Mouse (Mus musculus): ENCODE measurements around the gene Rbm34. TPM values are rescaled to one million over a fixed set of nuclear protein-coding genes. Genes with fewer than 3 reads are reported as not detected.

Gene Rbm34
- total RNA-seq, 2 experiments from 2014 or later: 3.5 to 4.2 TPM

DNA sequence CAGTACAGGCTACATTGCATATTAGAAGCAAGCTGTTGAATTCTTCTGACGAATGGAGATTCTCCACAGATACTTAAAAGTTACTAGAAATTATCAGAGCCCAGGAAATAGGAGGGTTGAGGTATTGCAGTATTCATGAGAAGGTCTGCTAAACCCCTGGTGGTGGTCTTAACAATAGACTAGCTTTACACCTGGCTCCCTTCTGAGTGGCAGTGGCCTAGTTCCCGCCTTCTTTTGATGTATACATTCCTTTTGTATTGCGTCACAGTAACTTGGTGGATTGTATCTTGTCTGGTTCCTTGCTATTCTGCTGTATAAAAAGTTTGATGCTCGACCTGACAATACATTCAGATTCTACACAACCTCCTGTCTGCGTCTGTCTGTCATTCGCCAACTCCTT lies 2.8 kb downstream of the Rbm34 start:
- no peak for DNase-seq
- intact Hi-C loops (cut with DNase I): no loop called here

DNA sequence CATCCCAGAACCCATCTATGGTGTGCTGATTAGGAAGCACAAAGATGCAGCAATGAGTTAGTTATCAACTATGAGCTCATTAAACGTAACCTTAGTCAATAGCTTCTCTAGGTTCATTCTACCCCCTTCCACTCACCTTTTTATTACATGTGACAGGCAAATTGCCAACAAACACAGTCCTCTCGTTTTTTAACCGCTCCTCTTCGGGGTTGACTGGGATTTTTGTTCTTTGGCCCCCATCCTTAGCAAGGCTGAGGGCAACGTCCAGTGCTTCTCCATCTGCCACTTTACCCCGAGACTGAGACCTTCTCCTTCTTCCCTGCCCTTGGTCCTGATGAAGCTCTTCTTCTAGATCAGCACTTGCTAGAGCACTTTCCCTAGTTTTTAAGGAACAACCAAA lies 5.6 kb downstream of the Rbm34 start:
- no peak for DNase-seq
- intact Hi-C loops (cut with DNase I): no loop called here

DNA sequence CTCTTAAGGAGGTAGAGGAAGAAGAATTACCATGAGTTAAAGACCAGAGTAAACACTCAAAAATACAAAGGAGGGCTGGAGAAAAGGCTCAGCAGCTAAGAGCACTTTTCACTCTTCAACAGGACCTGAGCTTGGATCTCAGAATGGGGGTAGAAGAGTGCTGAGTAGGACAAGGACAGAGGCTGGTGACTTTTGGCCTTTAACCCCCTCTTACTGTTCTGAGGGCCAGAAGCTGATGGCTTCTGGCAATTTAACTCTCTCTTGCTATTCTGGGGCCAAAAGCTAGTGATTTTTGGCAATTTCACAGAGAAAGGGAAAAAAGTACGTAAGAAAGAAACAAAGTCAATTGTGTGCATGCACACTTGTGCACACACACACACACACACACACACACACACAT lies 8.0 kb downstream of the Rbm34 start:
- DNase-seq: no peak
- intact Hi-C loops (cut with DNase I): no loop called here

DNA sequence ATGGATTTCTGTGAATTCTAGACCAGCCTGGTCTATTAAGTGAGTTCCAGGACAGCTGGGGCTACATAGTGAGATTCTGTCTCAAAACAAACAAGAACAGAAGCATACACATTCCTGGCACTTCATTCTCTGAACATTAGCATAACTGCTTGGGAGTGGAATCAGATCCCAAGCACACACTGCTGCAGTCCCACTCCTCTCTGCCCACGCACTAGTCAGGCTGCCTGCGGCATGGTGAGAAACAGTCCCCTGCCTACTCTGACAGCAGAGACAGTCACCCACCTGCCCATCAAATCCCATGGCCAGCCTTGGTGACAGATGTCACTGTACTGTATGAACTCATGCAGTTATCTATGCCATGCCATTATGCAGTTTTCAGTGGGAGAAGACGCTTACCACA lies 9.4 kb downstream of the Rbm34 start:
- DNase-seq: no peak
- intact Hi-C loops (cut with DNase I): no loop called here

DNA sequence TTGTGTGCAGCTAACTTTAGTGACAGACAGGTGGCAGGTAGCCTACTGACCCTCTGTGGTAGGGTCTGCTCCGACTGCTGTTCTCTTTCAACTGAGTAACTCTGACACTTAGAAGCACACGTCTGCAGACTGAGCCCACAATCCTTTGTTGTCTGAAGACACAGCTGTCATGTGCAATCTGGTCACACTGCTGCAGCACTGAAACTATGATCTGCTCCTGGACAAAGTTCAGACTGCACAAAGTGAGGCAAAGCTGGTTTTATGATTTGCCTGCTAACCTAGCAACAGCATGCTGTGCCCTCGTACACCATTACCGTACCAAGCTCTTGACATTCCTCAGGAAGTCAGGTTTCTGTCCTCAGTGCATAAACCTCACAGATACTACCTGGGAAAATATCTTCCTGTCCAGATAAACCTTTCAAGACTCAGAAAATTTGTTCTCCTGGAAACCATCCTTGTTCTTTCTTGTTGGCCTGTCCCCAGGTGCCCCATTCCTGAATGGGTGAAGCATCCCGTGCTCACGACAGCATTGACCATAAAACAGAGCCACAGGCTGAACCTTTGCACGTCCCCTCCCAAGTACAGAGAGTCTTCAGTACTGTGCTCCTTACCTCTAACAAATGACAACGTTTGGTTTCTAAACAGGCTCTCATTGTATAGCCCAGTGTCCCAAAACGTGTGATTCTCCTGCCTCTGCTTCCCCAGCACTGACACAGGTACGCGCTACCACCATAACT lies 18.8 kb downstream of the Rbm34 start:
- DNase-seq: no peak
- intact Hi-C loops (cut with DNase I): no loop called here

DNA sequence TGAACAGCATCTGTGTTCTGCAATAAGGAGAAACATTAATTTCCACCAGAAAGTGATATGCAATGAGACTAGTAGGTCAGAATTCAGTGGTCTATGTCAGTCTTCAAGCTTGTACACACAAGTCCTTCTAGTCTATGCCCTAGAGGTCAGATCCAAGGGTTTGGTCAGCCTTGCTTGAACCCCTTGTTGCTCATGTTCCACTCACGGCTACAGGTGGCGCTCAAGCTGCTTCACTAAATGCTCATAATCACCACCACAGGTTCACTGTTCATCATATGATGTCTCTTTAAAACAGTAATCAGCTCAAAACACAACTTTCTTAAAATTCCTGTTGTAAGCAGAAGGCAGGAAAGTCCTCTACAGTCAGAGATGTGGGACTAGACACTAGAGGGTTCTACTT lies 21.3 kb downstream of the Rbm34 start:
- intact Hi-C loops (cut with DNase I): no loop called here
- no peak for DNase-seq

DNA sequence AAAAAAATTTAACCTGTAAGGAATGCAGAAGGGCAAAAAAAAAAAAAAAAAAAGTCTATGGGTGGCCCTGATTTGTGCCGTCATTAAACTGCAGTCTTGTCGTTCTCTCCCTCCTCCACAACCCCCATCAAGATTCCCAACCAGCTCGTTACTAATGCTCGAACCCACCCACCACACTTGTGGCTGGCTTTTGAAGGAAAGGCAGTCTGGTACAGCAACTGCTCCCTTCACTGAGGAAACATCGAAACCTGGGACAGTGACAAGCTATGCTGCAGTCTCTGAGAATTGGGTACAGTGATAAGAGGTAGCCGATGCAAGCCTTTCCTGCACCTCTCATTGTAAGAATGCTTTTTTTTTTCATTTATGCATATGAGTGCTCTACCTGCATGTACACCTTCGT lies 24.4 kb downstream of the Rbm34 start:
- DNase-seq: no peak
- intact Hi-C loops (cut with DNase I): no loop called here

DNA sequence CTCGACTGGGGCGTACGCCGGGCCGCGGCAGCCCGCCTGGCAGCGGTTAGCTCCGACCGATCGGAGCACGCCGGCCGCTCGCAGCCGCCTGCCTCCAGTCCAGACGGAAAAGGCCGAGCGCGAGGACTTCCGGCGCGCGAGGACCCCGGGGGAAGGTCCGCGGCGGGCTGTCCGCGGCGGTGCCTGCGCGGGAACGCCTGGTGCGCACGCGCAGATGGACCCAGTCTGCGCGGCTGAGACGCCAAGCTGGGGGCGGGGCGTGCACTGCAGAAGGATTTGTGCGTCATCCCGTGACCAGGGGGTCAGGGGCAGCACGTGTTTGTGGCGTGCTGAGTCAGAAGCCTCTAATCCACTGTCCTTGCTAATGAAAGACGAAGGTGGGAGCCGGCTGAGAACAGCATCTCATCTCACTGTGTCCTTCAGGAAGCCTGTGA lies 25.1 kb downstream of the Rbm34 start, which contains the start of gene Tomm20:
Gene Tomm20, minus strand, starts transcription at position 115 of the 434 bp plus-strand sequence.
- intact Hi-C loops (cut with DNase I): no loop called here
- DNase-seq: peak; percentile 99

DNA sequence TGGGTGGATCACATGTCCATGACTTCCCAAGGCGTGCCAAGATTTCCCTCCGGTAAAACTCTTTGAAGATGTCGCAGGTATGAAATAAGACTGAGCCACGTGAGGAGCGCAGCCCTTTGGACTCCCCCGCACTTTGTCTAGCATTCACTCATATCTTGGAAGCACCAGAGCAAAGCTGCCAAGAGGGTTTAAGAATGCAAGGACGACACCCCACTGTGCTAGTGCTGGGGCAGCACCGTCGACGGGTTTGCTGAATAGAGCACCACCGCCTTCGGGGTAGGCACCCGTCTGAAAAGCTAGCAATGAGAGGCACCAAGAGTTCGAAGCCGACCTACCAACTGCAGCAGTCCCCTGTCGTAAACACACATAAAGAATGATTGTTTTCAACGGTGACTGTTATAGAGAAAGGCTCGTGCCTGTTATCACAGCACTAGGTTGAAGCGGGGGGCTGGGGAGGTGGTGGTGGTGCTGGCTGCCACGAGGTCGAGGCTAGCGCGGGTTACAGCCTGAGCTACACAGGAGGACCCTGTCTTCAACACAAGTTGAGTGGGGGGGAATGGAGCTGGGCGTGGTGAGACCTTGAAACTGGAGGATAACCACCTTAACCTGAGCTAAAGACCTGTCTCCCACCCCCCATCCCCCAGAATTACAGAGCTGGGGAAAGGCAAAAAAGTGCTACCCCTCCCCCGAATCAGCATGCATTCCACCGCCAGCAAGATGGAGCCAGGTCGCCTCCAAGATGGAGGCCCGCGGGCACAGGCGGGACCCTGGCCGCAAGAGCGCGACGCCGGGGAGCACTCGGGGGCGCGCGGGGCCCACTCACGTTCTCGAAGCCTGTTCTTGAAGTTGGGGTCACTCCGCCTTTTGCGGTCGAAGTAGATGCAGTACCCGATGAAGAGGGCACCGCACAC lies 25.8 kb downstream of the Rbm34 start:
- intact Hi-C loops (cut with DNase I): no loop called here
- peak in 1 of 2 experiments; percentile 55 for DNase-seq

DNA sequence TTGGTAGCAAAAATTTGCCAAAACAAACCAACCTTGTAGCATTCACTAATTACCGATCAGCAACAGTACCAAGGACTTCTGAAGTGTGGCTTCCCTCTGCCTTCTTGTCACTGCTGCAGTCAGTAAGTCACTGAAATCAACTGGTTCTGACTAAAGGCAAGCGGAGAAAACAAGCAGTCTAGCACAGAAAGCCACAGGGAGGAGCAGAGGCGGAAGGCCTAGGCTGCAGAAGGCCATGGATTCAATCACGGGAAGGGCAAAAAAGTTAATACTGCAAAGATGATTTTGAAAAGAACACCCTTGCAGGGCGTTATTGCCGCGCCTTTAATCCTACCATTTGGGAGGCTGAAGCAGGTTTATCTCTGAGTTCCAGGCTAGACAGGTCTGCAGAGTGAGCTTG lies 27.3 kb downstream of the Rbm34 start:
- intact Hi-C loops (cut with DNase I): no loop called here
- no peak for DNase-seq

DNA sequence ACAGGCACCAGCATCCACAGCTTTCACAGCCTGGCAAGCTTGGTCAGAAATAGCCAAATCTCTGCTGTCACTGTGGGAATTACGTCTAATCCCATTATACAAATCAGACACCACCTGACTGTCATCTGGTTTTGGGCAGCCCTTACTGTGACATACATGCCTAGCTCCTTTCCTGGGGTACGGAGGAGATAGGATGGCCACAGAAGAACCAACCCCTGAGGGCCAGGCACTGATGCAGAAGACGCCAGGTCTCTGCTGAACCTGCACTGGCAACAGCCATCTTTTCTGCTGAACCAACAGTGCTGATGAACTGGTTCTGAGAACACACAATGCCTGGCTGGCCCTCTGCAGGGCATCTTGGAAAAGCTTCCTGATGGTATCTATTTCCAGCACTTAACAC lies 33.5 kb downstream of the Rbm34 start:
- intact Hi-C loops (cut with DNase I): no loop called here
- DNase-seq: no peak

DNA sequence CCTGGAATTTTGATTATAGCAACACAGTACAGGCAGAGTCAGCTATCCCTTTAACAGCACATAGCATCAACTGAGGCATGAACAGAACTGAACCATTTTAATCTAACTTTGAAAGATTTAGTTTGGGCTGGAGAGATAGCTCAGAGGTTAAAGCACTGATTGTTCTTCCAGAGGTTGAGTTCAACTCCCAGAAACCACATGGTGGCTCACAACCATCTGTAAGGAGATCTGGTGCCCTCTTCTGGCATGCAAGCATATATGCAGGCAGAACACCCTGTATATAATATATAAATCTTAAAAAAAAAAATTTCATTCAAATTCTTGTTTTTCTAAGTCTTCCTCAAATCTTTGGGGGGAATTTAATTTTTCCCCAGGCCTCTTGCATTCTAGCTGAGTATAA lies 34.9 kb downstream of the Rbm34 start:
- intact Hi-C loops (cut with DNase I): no loop called here
- peak in 1 of 2 experiments; percentile 31 for DNase-seq

DNA sequence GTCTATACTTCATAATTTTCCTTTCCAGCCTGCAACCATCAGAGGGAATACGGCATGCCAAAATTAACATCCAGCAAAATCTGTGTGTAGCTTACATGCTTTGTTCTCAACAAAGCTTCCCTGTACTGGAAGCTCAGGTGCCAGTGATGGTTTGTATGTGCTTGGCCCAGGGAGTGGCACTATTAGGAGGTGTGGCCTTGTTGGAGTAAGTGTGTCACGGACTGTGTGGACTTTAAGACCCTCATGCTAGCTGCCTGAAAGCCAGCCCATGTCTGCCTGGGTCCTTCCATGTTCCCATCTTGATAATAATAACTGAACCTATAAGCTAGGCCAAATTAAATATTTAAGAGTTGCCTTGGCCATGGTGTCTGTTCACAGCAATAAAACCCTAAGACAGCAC lies 35.5 kb downstream of the Rbm34 start:
- DNase-seq: no peak
- intact Hi-C loops (cut with DNase I): no loop called here

DNA sequence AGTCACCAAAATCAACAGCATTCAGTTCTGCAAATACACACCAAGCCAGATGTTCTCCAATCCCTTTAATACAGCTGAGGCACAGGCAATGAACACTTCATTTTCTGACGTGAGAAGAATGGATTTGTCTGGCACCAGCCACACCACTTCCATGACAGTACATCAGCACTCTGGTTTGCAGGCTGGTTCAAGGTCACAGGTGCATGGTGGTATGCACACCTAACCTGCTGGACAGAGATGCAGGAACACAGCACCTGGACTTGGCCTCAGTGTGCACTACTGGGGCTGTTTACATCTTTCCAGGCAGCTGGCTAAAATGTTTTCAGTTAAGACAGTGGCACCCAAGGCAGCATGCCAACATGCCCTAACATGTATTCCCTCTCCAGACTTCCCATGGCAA lies 38.2 kb downstream of the Rbm34 start:
- intact Hi-C loops (cut with DNase I): no loop called here
- no peak for DNase-seq

DNA sequence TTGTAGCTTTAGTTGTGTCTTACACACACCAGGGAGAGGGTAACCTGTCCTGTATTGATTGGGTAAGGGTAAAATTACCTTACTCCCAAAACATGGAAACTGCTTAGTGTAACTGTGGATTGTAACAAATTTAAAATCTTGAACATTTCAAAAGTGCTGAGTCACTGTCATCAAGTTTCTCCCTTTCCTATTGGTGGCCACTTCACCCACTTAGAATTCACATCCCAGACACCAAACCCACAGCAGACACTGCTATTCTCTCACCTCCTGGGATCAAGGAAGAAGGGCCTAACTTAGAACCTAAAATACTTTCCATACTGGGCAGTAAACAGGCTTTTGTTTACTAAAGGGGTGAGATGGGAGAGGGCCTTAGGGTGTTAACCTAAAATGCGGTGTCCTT lies 38.6 kb downstream of the Rbm34 start:
- no peak for DNase-seq
- intact Hi-C loops (cut with DNase I): no loop called here

DNA sequence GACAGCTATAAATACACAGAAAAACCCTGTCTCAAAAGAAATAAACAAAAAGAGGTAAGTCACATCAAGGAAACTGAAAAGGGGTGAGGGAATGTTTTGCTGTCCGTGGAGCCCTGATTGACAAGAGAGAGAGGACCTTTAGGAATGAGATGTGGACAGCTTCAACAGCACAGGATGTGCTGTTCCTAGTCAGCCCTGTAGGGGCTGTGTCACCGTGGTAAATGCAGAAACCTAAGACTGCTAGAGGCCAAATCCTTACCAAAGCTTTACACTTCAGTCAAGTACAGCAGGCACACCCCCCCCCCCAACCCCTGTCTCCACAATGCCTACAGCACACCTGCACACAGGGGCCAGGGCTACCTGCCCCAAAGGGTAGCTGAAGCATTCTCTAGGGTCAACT lies 39.2 kb downstream of the Rbm34 start:
- intact Hi-C loops (cut with DNase I): no loop called here
- peak in 1 of 2 experiments; percentile 15 for DNase-seq

DNA sequence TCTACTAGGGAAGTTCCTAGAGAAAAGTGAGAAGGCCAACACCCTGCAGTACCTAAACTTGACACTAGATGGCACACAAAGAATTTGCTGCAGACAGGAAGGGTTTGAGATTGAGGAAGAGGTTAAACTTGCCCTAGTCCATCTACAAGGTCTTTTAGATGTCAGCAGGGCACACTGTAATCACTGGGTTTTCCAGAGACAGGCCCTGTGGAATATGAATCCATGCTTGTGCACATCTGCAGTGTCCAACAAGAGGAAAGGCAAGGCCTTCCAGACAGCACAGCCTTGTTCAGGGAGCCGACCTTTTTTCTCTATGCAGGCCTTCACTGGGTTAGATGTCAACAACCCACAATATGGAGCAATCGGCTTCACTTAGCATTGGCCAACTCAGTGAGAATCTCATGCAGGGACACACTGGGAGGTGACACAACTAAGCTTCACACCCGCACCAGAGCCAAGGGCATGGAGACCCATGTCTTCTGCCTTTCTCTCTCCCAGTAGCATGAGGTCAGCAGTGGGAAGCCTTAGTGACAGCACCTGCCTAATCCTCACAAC lies 41.2 kb downstream of the Rbm34 start:
- intact Hi-C loops (cut with DNase I): loop anchor here (1.0 kb wide), 1 partner anchor 45 kb away; no protein-coding TSS in a partner anchor
- peak; percentile 63 to 85 for DNase-seq

DNA sequence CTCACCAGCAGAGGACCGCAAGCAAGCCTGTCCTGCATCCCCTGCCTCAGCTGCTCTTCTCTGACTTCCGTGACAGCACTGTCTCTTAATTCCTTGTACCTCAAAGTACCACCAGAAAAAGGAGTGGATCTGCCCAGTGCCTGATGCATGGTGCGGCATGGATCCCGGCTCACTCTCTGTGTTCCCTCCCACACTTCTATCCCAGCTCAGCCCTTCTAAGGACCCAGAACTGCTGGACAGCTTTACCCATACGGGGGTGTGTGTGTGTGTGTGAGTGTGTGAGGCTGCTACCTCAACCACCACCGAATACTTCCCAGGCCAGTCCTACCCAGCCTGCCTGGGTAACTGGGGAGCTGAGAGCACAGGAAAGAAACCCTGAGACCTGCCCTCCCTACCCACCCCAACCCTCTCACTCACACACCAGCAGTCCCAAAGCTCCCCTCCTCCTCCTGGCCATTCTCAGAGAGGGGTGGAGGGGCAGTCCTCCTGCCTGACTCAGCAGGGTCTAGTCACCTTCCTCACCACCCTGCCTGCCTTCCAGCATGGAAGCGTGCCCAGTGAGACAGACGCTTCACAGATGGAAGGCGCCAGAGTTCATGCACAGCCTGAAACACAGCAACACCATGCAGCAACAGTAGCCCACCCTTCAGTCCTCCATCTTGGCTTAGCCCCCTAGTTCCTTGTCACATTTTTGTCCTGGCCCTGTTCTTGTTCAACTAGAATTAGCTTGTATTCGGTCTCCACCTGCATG lies 41.9 kb downstream of the Rbm34 start:
- intact Hi-C loops (cut with DNase I): loop anchor here (1.0 kb wide), 1 partner anchor 45 kb away; no protein-coding TSS in a partner anchor
- DNase-seq: no peak

DNA sequence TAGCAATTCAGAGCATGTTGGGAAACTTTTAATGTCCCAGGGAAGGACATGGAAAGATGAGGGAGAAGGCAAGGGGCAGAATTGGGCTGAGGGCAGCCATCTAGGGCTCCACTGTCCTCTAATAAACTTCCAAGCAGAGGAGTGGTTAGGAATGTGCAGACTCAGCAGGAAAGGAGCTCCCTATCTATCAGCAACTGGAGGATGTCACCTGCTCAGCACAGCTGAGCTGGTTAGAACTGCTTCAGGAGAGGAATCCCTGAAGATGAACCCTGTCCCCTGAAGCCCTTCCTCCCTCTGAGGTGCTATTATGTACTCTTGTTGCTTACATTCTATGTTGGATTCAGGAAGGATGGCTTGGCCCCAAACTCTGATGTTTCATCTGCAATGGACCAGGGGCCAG lies 42.8 kb downstream of the Rbm34 start:
- DNase-seq: no peak
- intact Hi-C loops (cut with DNase I): no loop called here

DNA sequence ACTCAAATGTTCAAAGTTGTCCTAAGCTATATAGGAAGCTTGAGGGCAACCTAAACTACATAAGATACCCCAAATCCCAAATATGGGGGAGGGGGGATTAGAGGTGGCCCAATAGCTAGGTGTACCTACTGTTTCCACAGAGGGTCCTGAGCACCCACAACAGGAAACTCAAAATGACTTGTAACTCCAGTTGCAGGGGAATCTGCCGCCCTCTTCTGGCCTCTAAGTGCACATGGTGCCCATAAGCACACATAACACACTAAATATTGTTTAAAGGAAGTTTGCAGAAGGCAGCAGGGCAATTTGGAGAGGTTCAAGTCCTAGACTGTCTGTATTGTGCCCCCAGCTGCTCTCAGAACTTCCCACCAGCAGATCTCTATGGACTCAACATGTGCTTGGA lies 43.8 kb downstream of the Rbm34 start:
- DNase-seq: peak in 1 of 2 experiments; percentile 16
- intact Hi-C loops (cut with DNase I): no loop called here

DNA sequence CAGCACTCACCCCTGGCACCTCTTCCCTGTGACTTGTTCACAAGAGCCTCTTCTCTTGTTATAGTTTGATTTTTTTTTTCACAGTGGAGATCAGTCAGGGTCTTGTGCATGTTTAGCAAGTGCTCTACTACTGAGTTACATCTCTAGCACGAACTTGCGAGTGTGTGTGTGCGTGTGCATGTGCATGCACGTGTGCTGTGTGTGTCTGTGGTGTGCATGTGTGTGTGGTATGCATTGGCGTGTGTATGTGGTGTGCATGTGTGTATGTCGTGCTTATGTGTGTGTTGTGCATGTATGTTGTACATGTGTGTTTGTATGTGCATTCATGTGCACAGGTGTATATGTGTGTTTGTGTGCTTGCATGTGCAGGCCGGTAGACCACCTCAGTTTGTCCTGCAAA lies 47.9 kb downstream of the Rbm34 start:
- DNase-seq: no peak
- intact Hi-C loops (cut with DNase I): no loop called here

Data from heart, postnatal 14 days (tissue).